Mouse (Mus musculus) embryonic stem cell, embryonic (primary cell): ENCODE measurements around the gene Cldn9.

Experiments
- CTCF ChIA-PET, 4 experiments: fragments of 300-600 bp in 2 of 4; fragments of 350-600 bp in 2 of 4; sonication (Branson Sonifier 250); formaldehyde crosslinking; loops; one replicate each; lab custom pipeline; 2022; ENCODE audit warnings: inconsistent platforms in 2 of 4; lab: Charles Lee
- POLR2A ChIA-PET, 4 experiments: fragments of 300-600 bp in 2 of 4; fragments of 350-600 bp in 2 of 4; sonication (Branson Sonifier 250); formaldehyde crosslinking; loops; one replicate each; lab custom pipeline; 2022; ENCODE audit warnings: antibody characterized with exemption in 4 of 4, inconsistent platforms in 1 of 4; lab: Charles Lee

Cldn9 gene

DNA sequence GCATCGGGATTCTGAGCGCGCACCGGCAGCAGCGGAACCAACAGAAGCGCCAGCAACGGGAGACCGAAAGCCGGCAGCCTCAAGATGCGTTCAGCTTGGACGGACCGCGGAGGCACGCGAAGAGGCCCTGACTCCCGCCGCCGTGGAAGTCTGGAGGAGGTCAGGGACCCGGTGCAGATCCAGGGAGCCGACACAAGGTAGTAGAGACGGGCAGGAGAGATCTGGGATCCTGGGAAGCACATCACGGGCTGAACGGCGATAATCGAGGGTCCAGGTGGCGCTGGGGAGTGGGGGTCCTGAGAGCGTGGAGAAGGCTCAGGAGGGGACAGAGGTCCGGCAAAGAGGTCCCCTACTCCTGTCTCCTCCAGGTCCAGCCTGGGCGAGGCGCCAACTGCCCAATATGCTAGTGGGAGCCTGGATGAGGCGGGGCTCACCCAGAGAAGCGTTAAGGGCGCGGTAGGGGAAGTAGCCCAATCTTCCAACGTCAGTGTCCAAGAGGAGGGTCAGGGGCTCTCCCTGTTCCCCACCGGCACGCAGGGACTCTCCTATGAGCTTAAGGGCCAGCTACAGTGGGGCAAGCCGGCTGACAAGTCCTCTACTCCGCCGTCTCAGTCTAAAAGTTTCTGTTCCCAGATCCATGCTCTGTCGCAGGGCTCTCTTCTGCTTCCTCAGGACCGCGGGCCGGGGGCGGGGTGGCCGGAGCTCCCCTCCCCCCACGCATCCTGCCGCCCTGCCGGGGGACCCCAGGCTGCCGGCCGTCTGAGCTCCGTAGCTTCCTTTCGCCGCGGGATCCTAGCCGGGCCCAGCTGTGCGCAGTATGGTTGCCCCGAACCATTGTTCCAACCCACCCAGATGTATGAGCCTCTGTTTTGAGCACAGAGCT, 39.0 kb downstream of the Cldn9 start, which contains the start of gene Mmp25:
Mmp25 (minus strand) TSS at position 665 of the 883 bp plus-strand sequence.
- CTCF ChIA-PET, result interaction anchor here (0.5 to 7.0 kb wide), 29 partner anchors 9 to 411 kb away, joined by 3 to 33 read pairs (median 4); partner anchors contain the start of gene Bicdl2 (in 1 of the 4)

More for the DNA sequence above, 39.0 kb downstream of the Cldn9 start, which contains the start of gene Mmp25:
- POLR2A ChIA-PET, result interaction anchor here in 3 of 4 experiments (0.5 to 7.2 kb wide), 32 partner anchors 8 to 497 kb away, joined by 3 to 28 read pairs (median 4); partner anchors contain the start of genes Bicdl2 (in 1 of the 3), Thoc6 (in 1 of the 3), Zfp13 (in 1 of the 3) and Zfp213 (in 1 of the 3)
